Mouse (Mus musculus) naive thymus-derived CD4-positive, alpha-beta T cell, adult 5 months (primary cell): ENCODE data around the gene Vmn2r18. TPM values are rescaled to one million over a fixed set of nuclear protein-coding genes. Genes with fewer than 3 reads are reported as not detected.

ENCODE experiments used
- polyA plus RNA-seq: library from polyadenylated mRNA; unstranded; fragments of 100-300 nt; shearing (Covaris generic); gene quantifications from one replicate; pipeline ENCODE4 v1.2.1, GENCODE M21; 2017

Vmn2r18 gene
- 0.16 TPM for polyA plus RNA-seq

DNA sequence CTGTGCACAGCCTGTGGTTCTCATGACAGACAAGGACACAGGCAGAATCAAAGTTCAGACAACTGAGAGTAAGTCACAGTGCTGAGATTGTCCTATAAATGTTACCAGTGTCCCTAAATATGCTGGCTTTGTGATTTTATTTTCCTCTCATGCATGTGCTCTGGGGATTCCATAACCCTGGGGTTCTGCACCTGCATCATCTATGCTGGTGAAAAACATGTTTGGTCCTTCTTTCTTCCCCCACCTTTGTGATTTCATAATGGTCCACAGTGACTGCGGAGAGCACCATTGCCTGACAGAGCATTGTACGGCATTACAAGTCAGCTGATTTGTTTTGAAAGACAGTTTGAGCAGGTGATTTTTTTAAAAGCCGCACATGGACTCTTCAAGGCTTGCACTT, at the start of gene Vmn2r18:
Gene Vmn2r18 (minus strand): TSS at position 101 of the 400 bp plus-strand sequence.

DNA sequence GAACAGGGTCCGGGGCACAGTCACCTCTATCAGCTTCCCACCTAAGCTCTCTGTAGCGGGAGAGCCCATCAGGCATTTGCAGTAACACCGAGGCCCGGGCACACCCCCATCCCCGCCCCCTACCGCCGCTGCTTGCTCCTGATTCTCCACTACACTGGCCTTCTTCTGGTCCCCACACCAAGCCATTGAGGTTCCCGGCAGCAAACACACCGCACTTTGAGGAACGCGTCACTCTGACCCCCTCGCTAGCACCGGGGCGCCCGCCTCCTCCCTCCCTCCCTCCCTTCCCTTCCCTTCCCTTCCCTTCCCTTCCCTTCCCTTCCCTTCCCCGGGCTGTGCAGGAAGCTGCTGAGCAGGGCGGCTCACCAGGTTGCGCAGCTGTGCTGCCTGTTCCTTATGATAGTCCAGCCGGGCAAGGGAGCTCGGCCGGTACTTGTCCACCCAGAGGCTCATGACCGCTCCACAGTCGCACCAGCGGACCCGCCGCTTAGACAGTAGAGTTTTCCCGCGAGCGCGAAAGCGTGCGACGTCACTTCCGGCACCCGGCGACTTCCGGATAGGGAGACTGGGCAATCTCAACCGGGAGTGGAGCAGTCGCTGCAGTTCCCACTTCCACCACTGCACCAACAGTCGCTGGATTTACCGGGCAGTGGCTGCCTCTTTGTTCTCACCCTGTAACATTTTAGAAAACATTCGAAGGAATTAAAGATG, 45.0 kb upstream of the Vmn2r18 start, which contains the start of gene Rfc3:
Gene Rfc3 (minus strand): TSS at position 543 of the 711 bp plus-strand sequence.

Other genes with a start within 250 kb of the Vmn2r18 start
- gene Gm42906, start 177.9 kb downstream of the Vmn2r18 start, polyA plus RNA-seq = not detected
- gene Rfc3, start 45.2 kb upstream of the Vmn2r18 start, polyA plus RNA-seq = 19.7 TPM